Mouse (Mus musculus) ES-E14 (cell line): ENCODE data around the gene Agrn.
"Not testable (repeated sequence)": the region's sequence is repeated elsewhere in the genome, so short reads cannot be mapped to it uniquely, and the experiment has no call there.

Source experiments
- HCFC1 ChIP-seq: IDR thresholded peaks from 2 replicates; pipeline ENCODE4 v1.6.1; 2012; ENCODE audit warnings: low read length, inconsistent platforms, borderline replicate concordance; ENCODE audit not compliant: insufficient read depth
- MAFK ChIP-seq: IDR thresholded peaks from 2 replicates; pipeline ENCODE4 v1.6.1; 2014; ENCODE audit warnings: mild to moderate bottlenecking, low read depth, low read length, inconsistent platforms; ENCODE audit not compliant: insufficient read depth

DNA sequence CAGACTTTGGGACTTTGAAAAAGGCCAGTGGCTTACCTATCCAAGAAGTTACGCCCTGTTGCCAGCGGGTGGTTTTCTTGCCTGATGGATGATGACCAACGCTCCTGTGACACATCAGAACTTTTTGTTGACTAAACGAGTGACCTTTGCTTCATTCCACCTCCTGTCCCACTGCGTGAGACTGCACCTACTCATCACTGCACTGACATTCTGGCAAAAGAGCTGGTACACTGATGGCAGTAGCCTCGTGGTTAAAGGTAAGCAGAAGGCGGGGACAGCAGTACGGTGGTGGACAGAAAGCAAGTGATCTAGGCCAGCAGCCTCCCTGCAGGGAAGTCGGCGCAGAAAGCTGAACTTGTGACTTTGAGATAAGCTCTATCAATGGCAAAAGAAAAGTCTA is 46.4 kb downstream of the Agrn start:
- TF ChIP-seq HCFC1, MAFK: not testable (repeated sequence)
